Mouse (Mus musculus): ENCODE data around the gene Kcnj12.
A peak's percentile ranks its signal among the peaks of the same experiment; 100 is the strongest.

Kcnj12 gene

GRCm38 (mm10) chr11:61059691-61060457 lies 37.5 kb downstream of the Kcnj12 start:
- DNase-seq (ENCODE audit: low spot score), result no peak

- no peak for DNase-seq (ENCODE audit: low spot score)
These were observed 38.3 kb downstream of the Kcnj12 start for GRCm38 (mm10) chr11:61060634-61061033.

GRCm38 (mm10) chr11:61062548-61063461 lies 40.4 kb downstream of the Kcnj12 start:
- no peak for DNase-seq (ENCODE audit: low spot score)

GRCm38 (mm10) chr11:61063503-61063902 lies 41.1 kb downstream of the Kcnj12 start:
- no peak for DNase-seq (ENCODE audit: low spot score)

GRCm38 (mm10) chr11:61065620-61066019 lies 43.3 kb downstream of the Kcnj12 start:
- no peak for DNase-seq (ENCODE audit: low spot score)

GRCm38 (mm10) chr11:61067133-61067835 lies 44.9 kb downstream of the Kcnj12 start:
- no peak for DNase-seq (ENCODE audit: low spot score)

- DNase-seq (ENCODE audit: low spot score), result no peak
These were observed 46.5 kb downstream of the Kcnj12 start for GRCm38 (mm10) chr11:61068866-61069265.

GRCm38 (mm10) chr11:61069645-61070044 lies 47.3 kb downstream of the Kcnj12 start:
- DNase-seq (ENCODE audit: low spot score), result no peak

- DNase-seq (ENCODE audit: low spot score), result no peak
These were observed 52.4 kb downstream of the Kcnj12 start for GRCm38 (mm10) chr11:61074646-61075317.

GRCm38 (mm10) chr11:61075361-61076326 lies 53.3 kb downstream of the Kcnj12 start:
- no peak for DNase-seq (ENCODE audit: low spot score)

- no peak for DNase-seq (ENCODE audit: low spot score)
These were observed 59.3 kb downstream of the Kcnj12 start for GRCm38 (mm10) chr11:61081624-61082023.

- no peak for DNase-seq (ENCODE audit: low spot score)
These were observed 67.8 kb downstream of the Kcnj12 start for GRCm38 (mm10) chr11:61090195-61090594.

- DNase-seq (ENCODE audit: low spot score), result no peak
These were observed 68.8 kb downstream of the Kcnj12 start for GRCm38 (mm10) chr11:61091192-61091591.

GRCm38 (mm10) chr11:61091642-61092262 lies 69.4 kb downstream of the Kcnj12 start:
- peak; percentile 39 for DNase-seq (ENCODE audit: low spot score)

GRCm38 (mm10) chr11:61098046-61098445 lies 75.7 kb downstream of the Kcnj12 start:
- no peak for DNase-seq (ENCODE audit: low spot score)

- no peak for DNase-seq (ENCODE audit: low spot score)
These were observed 80.3 kb downstream of the Kcnj12 start for GRCm38 (mm10) chr11:61102397-61103339.

- peak; percentile 67 for DNase-seq (ENCODE audit: low spot score)
These were observed 82.0 kb downstream of the Kcnj12 start for GRCm38 (mm10) chr11:61104241-61104901.

- no peak for DNase-seq (ENCODE audit: low spot score)
These were observed 86.6 kb downstream of the Kcnj12 start for GRCm38 (mm10) chr11:61108911-61109361.
